Mouse (Mus musculus): ENCODE measurements around the gene Itga2b.

DNA sequence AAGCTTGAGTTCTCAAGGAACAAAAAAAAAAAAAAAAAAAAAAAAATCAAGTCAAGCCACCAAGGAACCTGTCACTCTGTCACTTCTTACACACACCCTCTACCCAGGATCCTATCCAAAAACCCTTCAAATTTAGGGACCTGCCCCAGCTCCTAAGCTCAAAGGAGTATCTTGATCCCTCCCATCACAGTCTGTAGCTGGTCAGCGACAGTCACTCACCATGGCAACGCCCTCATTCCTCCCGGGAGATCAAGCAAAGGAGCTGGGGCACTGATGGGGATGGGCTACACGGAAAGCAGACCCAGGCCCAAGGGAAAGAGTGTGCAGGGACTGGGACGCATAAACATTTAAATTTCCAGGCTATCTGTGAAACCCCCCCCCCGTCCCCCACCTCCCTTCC, 25.1 kb downstream of the Itga2b start:
- TF ChIP-seq CTCF (IDR thresholded peaks at IDR 0.05; ENCODE audit: control insufficient read depth, insufficient read depth, insufficient replicate concordance, low read depth, low read length) (no peak), POLR2A (IDR thresholded peaks at IDR 0.05; ENCODE audit: control insufficient read depth, low read depth, low read length) (no peak)
